Mouse (Mus musculus) kidney, adult 2 months (tissue): ENCODE measurements around the gene Cab39l. TPM values are rescaled to one million over a fixed set of nuclear protein-coding genes. Genes with fewer than 3 reads are reported as not detected.

ENCODE experiments used
- DNase-seq: peaks from one replicate; pipeline ENCODE4 v3.0.0; 2021
- H3K27ac ChIP-seq: fragments of 200-500 bp; 2 replicates; pipeline ENCODE4 v1.5.1; 2012; ENCODE audit warnings: low read depth, low read length, control low read depth, inconsistent platforms; ENCODE audit not compliant: insufficient read depth
- H3K27me3 ChIP-seq: fragments of 200-500 bp; replicated peaks from 2 replicates; pipeline ENCODE4 v1.6.1; 2012; ENCODE audit warnings: mild to moderate bottlenecking, moderate library complexity, low read length, inconsistent platforms; ENCODE audit not compliant: control insufficient read depth, insufficient read depth
- H3K36me3 ChIP-seq: fragments of 200-500 bp; 2 replicates; pipeline ENCODE4 v1.6.1; 2012; ENCODE audit warnings: mild to moderate bottlenecking, moderate library complexity, low read length, inconsistent platforms; ENCODE audit not compliant: control insufficient read depth, insufficient read depth
- H3K4me1 ChIP-seq: fragments of 200-500 bp; 2 replicates; pipeline ENCODE4 v1.6.1; 2011; ENCODE audit warnings: low read length; ENCODE audit not compliant: control insufficient read depth, insufficient read depth
- H3K4me3 ChIP-seq: fragments of 200-500 bp; 2 replicates; pipeline ENCODE4 v1.5.1; 2011; ENCODE audit warnings: mild to moderate bottlenecking, low read depth, low read length, control low read depth; ENCODE audit not compliant: insufficient read depth
- CTCF ChIP-seq: fragments of 200-500 bp; conservative IDR thresholded peaks from 2 replicates; pipeline ENCODE4 v1.5.1; 2011; ENCODE audit warnings: low read depth, mild to moderate bottlenecking, control low read depth, low read length, moderate library complexity, mixed read lengths; ENCODE audit not compliant: insufficient read depth, insufficient read length
- POLR2A ChIP-seq: fragments of 200-500 bp; IDR thresholded peaks from one replicate; pipeline ENCODE4 v1.6.1; 2011; ENCODE audit warnings: low read depth, low read length, control low read depth
- WGBS: fragments of 180-500 bp; shearing (Covaris S2); methylation state at CpG from one replicate; pipeline ENCODE4 v1.1.7; 2018; 5-methylcytosine and 5-hydroxymethylcytosine counted together
- polyA plus RNA-seq: library from polyadenylated mRNA; depleted of rRNA; stranded (reverse); fragments of >200 nt; gene quantifications from 2 replicates; pipeline ENCODE4 v1.2.3, GENCODE M21; 2012

The Cab39l gene
- polyA plus RNA-seq, 1 experiment: 24.6 TPM

- no peaks in the 10 kb centered on the region for H3K4me1 ChIP-seq
- no peak overlapping the region for H3K4me3 ChIP-seq
- no peak overlapping the region for H3K27ac ChIP-seq
- no peak for TF ChIP-seq CTCF
- no peak for TF ChIP-seq POLR2A
- peaks cover 3% of the 10 kb centered on the region; the same call in 1 of the 2 replicates for H3K36me3 ChIP-seq
- 93% methylated on average over 8 of the region's 8 CpGs for WGBS
- no peaks in the 10 kb centered on the region for H3K27me3 ChIP-seq
- no peak for DNase-seq
These were observed 64.1 kb downstream of the Cab39l start for GRCm38 (mm10) chr14:59504831-59505230.

DNA sequence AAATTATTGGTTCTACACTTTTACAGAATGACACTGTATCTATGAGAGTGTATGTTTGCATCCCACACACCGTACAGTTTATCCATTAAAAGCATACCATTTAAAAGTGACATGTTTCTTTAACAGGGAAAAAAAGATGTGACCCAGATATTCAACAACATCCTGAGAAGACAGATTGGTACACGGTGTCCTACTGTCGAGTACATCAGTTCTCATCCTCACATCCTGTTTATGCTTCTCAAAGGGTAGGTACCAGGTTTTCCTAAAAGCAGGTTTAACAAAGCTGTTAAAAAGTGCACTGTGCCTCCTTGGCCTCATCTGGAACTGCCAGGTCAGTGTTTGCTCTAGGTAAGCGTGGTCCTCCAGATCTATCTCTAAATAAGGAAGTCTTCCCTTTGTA is 65.4 kb downstream of the Cab39l start:
- Histone ChIP-seq H3K27ac (no peak overlapping the region), H3K4me3 (no peak overlapping the region), H3K36me3 (peaks cover 3% of the 10 kb centered on the region; the same call in 1 of the 2 replicates), H3K27me3 (no peaks in the 10 kb centered on the region), H3K4me1 (no peaks in the 10 kb centered on the region)
- TF ChIP-seq CTCF (no peak), POLR2A (no peak)
- WGBS: 83% methylated on average over 4 of the region's 4 CpGs
- no peak for DNase-seq

DNA sequence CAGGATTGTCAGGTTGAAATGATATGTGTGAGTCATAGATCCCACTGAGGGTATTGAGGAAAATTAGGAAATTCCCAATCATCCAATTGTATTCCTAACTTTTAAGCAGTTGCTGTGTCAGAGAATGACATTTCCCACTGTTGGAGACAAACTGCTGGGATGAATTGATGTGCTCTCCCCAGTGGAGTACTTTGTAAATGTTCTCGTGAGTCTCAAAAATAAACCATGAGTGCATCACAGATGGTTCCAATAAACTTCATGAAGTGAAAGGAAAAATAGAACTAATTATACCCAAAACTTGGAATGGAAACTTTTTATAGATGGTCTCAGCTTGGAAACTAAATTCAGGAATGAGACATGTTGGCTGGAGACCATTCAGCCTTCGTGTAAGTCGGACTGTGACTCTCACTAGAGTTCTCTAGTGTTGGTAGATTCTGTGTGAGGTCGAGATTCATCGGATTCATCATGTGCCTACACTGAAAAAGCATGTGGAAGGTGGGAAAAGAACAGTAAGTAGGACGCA is 73.2 kb downstream of the Cab39l start:
- Histone ChIP-seq H3K27ac (no peak overlapping the region), H3K27me3 (no peaks in the 10 kb centered on the region), H3K4me3 (no peak overlapping the region), H3K4me1 (no peaks in the 10 kb centered on the region), H3K36me3 (peaks cover 2% of the 10 kb centered on the region; the same call in 1 of the 2 replicates)
- no peak for DNase-seq
- WGBS: 84% methylated on average over 6 of the region's 6 CpGs
- TF ChIP-seq POLR2A: no peak
- no peak for TF ChIP-seq CTCF

DNA sequence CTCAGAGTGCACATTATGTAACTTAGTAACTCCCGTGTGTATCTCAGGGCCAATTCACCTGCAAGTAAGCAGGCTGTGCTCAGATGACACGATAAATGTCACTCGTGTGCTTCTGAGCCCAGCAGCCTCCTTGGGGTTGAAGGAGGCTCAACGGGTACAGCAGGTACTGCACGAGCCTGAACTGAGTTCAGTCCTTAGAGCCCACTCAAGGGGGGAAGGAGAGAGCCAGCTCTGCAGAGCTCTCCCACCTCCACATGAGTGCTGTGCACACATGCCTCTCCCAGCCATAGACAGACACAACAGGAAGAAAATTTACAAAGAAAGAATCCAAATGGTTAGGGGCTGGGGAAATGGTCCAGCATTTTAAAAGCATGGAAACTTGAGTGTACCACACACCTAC is 85.1 kb downstream of the Cab39l start:
- DNase-seq: no peak
- Histone ChIP-seq H3K36me3 (no peaks in the 10 kb centered on the region; the same call in 1 of the 2 replicates), H3K27ac (no peak overlapping the region), H3K27me3 (no peaks in the 10 kb centered on the region), H3K4me1 (no peaks in the 10 kb centered on the region), H3K4me3 (no peak overlapping the region)
- TF ChIP-seq POLR2A (no peak), CTCF (no peak)
- 85% methylated on average over 5 of the region's 5 CpGs for WGBS

GRCm38 (mm10) chr14:59530801-59531200 is 90.0 kb downstream of the Cab39l start:
- no peak for DNase-seq
- H3K27me3 ChIP-seq: no peaks in the 10 kb centered on the region
- H3K27ac ChIP-seq: no peak overlapping the region
- H3K4me3 ChIP-seq: no peak overlapping the region
- WGBS: 27% methylated on average over 1 of the region's 1 CpGs
- peaks cover 6% of the 10 kb centered on the region for H3K4me1 ChIP-seq
- TF ChIP-seq POLR2A (no peak), CTCF (no peak)
- H3K36me3 ChIP-seq: no peaks in the 10 kb centered on the region; the same call in 1 of the 2 replicates

- Histone ChIP-seq H3K4me3 (no peak overlapping the region), H3K27ac (peak overlapping the region; percentile 45; the same call in 1 of the 2 replicates), H3K27me3 (no peaks in the 10 kb centered on the region), H3K4me1 (peaks cover 6% of the 10 kb centered on the region), H3K36me3 (no peaks in the 10 kb centered on the region)
- TF ChIP-seq POLR2A: no peak
- no peak for TF ChIP-seq CTCF
- DNase-seq: peak; percentile 64
- WGBS: 67% methylated on average over 1 of the region's 1 CpGs
These were observed 92.2 kb downstream of the Cab39l start for GRCm38 (mm10) chr14:59532986-59533385.

- no peak for TF ChIP-seq POLR2A
- no peak for TF ChIP-seq CTCF
- Histone ChIP-seq H3K4me3 (no peak overlapping the region), H3K27me3 (no peaks in the 10 kb centered on the region), H3K36me3 (no peaks in the 10 kb centered on the region), H3K4me1 (peaks cover 6% of the 10 kb centered on the region), H3K27ac (no peak overlapping the region)
- DNase-seq: no peak
These were observed 93.1 kb downstream of the Cab39l start for GRCm38 (mm10) chr14:59533908-59534307.
